Mouse (Mus musculus): ENCODE data around the gene Tapbpl. TPM values are rescaled to one million over a fixed set of nuclear protein-coding genes. Genes with fewer than 3 reads are reported as not detected.
"Not testable (repeated sequence)": the region's sequence is repeated elsewhere in the genome, so short reads cannot be mapped to it uniquely, and the experiment has no call there.

Tapbpl gene
- total and polyA plus RNA-seq, 2 experiments from 2014 or later = 4.5 to 7.0 TPM

GRCm38 (mm10) chr6:125267469-125267868 lies 35.8 kb upstream of the Tapbpl start:
- TF ChIP-seq CTCF (IDR thresholded peaks at IDR 0.05; ENCODE audit: low read depth) = no peak
- WGBS = 85% methylated on average over 3 of the region's 3 CpGs
- Histone ChIP-seq H3K27ac (no peak overlapping the region), H3K9ac (replicated peaks; ENCODE audit: low read length) (no peak overlapping the region), H3K4me1 (ENCODE audit: insufficient read depth, low read length) (no peaks in the 10 kb centered on the region), H3K4me2 (ENCODE audit: low read depth, low read length) (no peak overlapping the region), H3K4me3 (ENCODE audit: low read length) (no peak overlapping the region), H3K9me3 (ENCODE audit: low read length) (no peaks in the 10 kb centered on the region), H3K27me3 (ENCODE audit: insufficient read depth, low read length) (no peaks in the 10 kb centered on the region), H3K36me3 (ENCODE audit: insufficient read depth, low read length) (no peaks in the 10 kb centered on the region)
- ATAC-seq (no peak), DNase-seq (ENCODE audit: low spot score) (no peak)

- WGBS = 64% methylated on average over 6 of the region's 6 CpGs
- ATAC-seq; H3K4me3 ChIP-seq (ENCODE audit: low read length): not testable (repeated sequence)
Measured at GRCm38 (mm10) chr6:125266600-125266999, 34.9 kb upstream of the Tapbpl start.

GRCm38 (mm10) chr6:125266091-125266490 lies 34.4 kb upstream of the Tapbpl start:
- DNase-seq (ENCODE audit: low spot score) = no peak
- H3K4me3 ChIP-seq (ENCODE audit: low read length) = no peak overlapping the region
- H3K4me2 ChIP-seq (ENCODE audit: low read depth, low read length) = no peak overlapping the region
- H3K9ac ChIP-seq (replicated peaks; ENCODE audit: low read length) = no peak overlapping the region
- no peaks in the 10 kb centered on the region for H3K36me3 ChIP-seq (ENCODE audit: insufficient read depth, low read length)
- H3K27me3 ChIP-seq (ENCODE audit: insufficient read depth, low read length) = no peaks in the 10 kb centered on the region
- ATAC-seq = no peak
- no peaks in the 10 kb centered on the region for H3K4me1 ChIP-seq (ENCODE audit: insufficient read depth, low read length)
- WGBS = 76% methylated on average over 13 of the region's 13 CpGs
- no peaks in the 10 kb centered on the region for H3K9me3 ChIP-seq (ENCODE audit: low read length)
- no peak for TF ChIP-seq CTCF (IDR thresholded peaks at IDR 0.05; ENCODE audit: low read depth)
- no peak overlapping the region for H3K27ac ChIP-seq

More at GRCm38 (mm10) chr6:125266600-125266999, 34.9 kb upstream of the Tapbpl start:
- H3K4me2 ChIP-seq (ENCODE audit: low read depth, low read length); H3K36me3 ChIP-seq (ENCODE audit: insufficient read depth, low read length); H3K27me3 ChIP-seq (ENCODE audit: insufficient read depth, low read length); H3K4me1 ChIP-seq (ENCODE audit: insufficient read depth, low read length); H3K9me3 ChIP-seq (ENCODE audit: low read length); H3K27ac ChIP-seq; H3K9ac ChIP-seq (replicated peaks; ENCODE audit: low read length); DNase-seq (ENCODE audit: low spot score): not testable (repeated sequence)

GRCm38 (mm10) chr6:125265239-125265638 lies 33.6 kb upstream of the Tapbpl start:
- TF ChIP-seq CTCF (IDR thresholded peaks at IDR 0.05; ENCODE audit: low read depth) = no peak
- WGBS = 39% methylated on average over 10 of the region's 10 CpGs
- H3K9me3 ChIP-seq (ENCODE audit: low read length) = no peaks in the 10 kb centered on the region
- DNase-seq (ENCODE audit: low spot score) (no peak), ATAC-seq (no peak)
- H3K27ac ChIP-seq = no peak overlapping the region
- H3K9ac ChIP-seq (replicated peaks; ENCODE audit: low read length) = no peak overlapping the region
- no peaks in the 10 kb centered on the region for H3K36me3 ChIP-seq (ENCODE audit: insufficient read depth, low read length)
- H3K27me3 ChIP-seq (ENCODE audit: insufficient read depth, low read length) = no peaks in the 10 kb centered on the region
- no peaks in the 10 kb centered on the region for H3K4me1 ChIP-seq (ENCODE audit: insufficient read depth, low read length)
- H3K4me3 ChIP-seq (ENCODE audit: low read length) = no peak overlapping the region
- H3K4me2 ChIP-seq (ENCODE audit: low read depth, low read length) = no peak overlapping the region

GRCm38 (mm10) chr6:125264219-125264618 lies 32.6 kb upstream of the Tapbpl start:
- H3K9ac ChIP-seq (replicated peaks; ENCODE audit: low read length) = no peak overlapping the region
- H3K4me3 ChIP-seq (ENCODE audit: low read length) = no peak overlapping the region
- H3K27me3 ChIP-seq (ENCODE audit: insufficient read depth, low read length) = no peaks in the 10 kb centered on the region
- H3K4me2 ChIP-seq (ENCODE audit: low read depth, low read length) = no peak overlapping the region
- 88% methylated on average over 9 of the region's 9 CpGs for WGBS
- ATAC-seq (no peak), DNase-seq (ENCODE audit: low spot score) (no peak)
- H3K36me3 ChIP-seq (ENCODE audit: insufficient read depth, low read length) = no peaks in the 10 kb centered on the region
- H3K9me3 ChIP-seq (ENCODE audit: low read length) = no peaks in the 10 kb centered on the region
- H3K4me1 ChIP-seq (ENCODE audit: insufficient read depth, low read length) = no peaks in the 10 kb centered on the region
- H3K27ac ChIP-seq = no peak overlapping the region
- no peak for TF ChIP-seq CTCF (IDR thresholded peaks at IDR 0.05; ENCODE audit: low read depth)

GRCm38 (mm10) chr6:125260006-125260555 lies 28.4 kb upstream of the Tapbpl start:
- TF ChIP-seq CTCF (IDR thresholded peaks at IDR 0.05; ENCODE audit: low read depth) = no peak
- ATAC-seq = no peak
- no peak overlapping the region for H3K9ac ChIP-seq (replicated peaks; ENCODE audit: low read length)

GRCm38 (mm10) chr6:125256222-125256966 lies 24.7 kb upstream of the Tapbpl start:
- ATAC-seq = no peak
- Histone ChIP-seq H3K27me3 (ENCODE audit: insufficient read depth, low read length) (no peaks in the 10 kb centered on the region), H3K4me3 (ENCODE audit: low read length) (no peak overlapping the region), H3K9me3 (ENCODE audit: low read length) (no peaks in the 10 kb centered on the region), H3K9ac (replicated peaks; ENCODE audit: low read length) (no peak overlapping the region), H3K27ac (no peak overlapping the region), H3K36me3 (ENCODE audit: insufficient read depth, low read length) (no peaks in the 10 kb centered on the region), H3K4me2 (ENCODE audit: low read depth, low read length) (no peak overlapping the region), H3K4me1 (ENCODE audit: insufficient read depth, low read length) (no peaks in the 10 kb centered on the region)
- no peak for TF ChIP-seq CTCF (IDR thresholded peaks at IDR 0.05; ENCODE audit: low read depth)
- DNase-seq (ENCODE audit: low spot score) = no peak
- 75% methylated on average over 8 of the region's 8 CpGs for WGBS

More at GRCm38 (mm10) chr6:125260006-125260555, 28.4 kb upstream of the Tapbpl start:
- Histone ChIP-seq H3K27ac (no peak overlapping the region), H3K27me3 (ENCODE audit: insufficient read depth, low read length) (no peaks in the 10 kb centered on the region), H3K4me2 (ENCODE audit: low read depth, low read length) (no peak overlapping the region), H3K4me1 (ENCODE audit: insufficient read depth, low read length) (no peaks in the 10 kb centered on the region), H3K4me3 (ENCODE audit: low read length) (no peak overlapping the region), H3K36me3 (ENCODE audit: insufficient read depth, low read length) (no peaks in the 10 kb centered on the region), H3K9me3 (ENCODE audit: low read length) (no peaks in the 10 kb centered on the region)
- DNase-seq (ENCODE audit: low spot score) = no peak
- WGBS = 80% methylated on average over 10 of the region's 10 CpGs

Data from hindbrain, postnatal 0 days (tissue).